ENCODE assay signal across 24 mouse cellular contexts in the genomic region with DNA sequence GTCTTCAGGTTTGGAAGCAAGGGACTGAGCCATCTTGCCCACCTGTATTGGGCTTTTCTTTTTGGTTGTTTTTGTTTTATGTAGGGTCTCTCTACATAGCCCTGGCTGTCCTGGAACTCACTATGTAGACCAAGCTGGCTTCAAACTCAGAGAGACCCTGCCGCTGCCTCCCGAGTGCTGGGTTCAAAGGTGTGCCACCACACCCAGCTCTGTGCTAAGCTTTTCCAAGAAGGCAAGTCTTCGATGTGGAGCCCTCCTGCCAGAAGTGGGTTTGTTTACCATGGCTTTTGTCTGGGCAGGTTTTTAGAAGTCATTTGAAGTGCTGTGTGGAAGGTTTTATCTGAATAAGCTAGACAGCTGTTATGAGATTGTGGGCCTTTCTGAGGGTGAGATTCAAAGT. TPM values are rescaled to one million over a fixed set of nuclear protein-coding genes. Genes with fewer than 3 reads are reported as not detected.
"Had no signal": no experiment of that assay in that cellular context is flagged by ENCODE, and none has a peak within 500 bp of the region (broad histone marks: within the 10 kb centered on the region; RNA-seq: fewer than 3 reads in every experiment).

No protein-coding gene starts in this region.

- H3K4me1 ChIP-seq: limb, embryonic 10.5 days had no signal

- H3K27me3 ChIP-seq: limb, embryonic 13.5 days; liver, embryonic 12.5 days; liver, embryonic 15.5 days; lung, embryonic 15.5 days; midbrain, embryonic 12.5 days; midbrain, embryonic 15.5 days; neural tube, embryonic 12.5 days; neural tube, embryonic 15.5 days had no signal

- H3K27ac ChIP-seq: limb, embryonic 10.5 days; limb, embryonic 13.5 days; liver, embryonic 12.5 days; liver, embryonic 15.5 days; lung, embryonic 15.5 days; macrophage; midbrain, embryonic 12.5 days; midbrain, embryonic 15.5 days; neural tube, embryonic 12.5 days; neural tube, embryonic 15.5 days had no signal

- H3K4me2 ChIP-seq: limb, embryonic 13.5 days; liver, embryonic 12.5 days; liver, embryonic 15.5 days; lung, embryonic 15.5 days; midbrain, embryonic 12.5 days; midbrain, embryonic 15.5 days; neural tube, embryonic 12.5 days; neural tube, embryonic 15.5 days had no signal

- H3K9ac ChIP-seq: limb, embryonic 13.5 days; liver, embryonic 12.5 days; liver, embryonic 15.5 days; lung, embryonic 15.5 days; midbrain, embryonic 12.5 days; midbrain, embryonic 15.5 days; neural tube, embryonic 12.5 days; neural tube, embryonic 15.5 days had no signal

- H3K9me3 ChIP-seq: limb, embryonic 10.5 days; limb, embryonic 13.5 days; lung, embryonic 15.5 days; midbrain, embryonic 12.5 days; midbrain, embryonic 15.5 days; neural tube, embryonic 12.5 days; neural tube, embryonic 15.5 days had no signal

- ATAC-seq: liver, embryonic 12.5 days; midbrain, embryonic 15.5 days had no signal

- DNase-seq: kidney, adult 11 months; kidney, adult 8-10 months; kidney, postnatal 14 days; kidney, postnatal 4 days; liver; lung, adult 18-20 months; lung, postnatal 14 days; right cerebral cortex, adult 18-20 months; right cerebral cortex, postnatal 14 days; right cerebral cortex, postnatal 4 days; spleen, adult 18-20 months; thymus, adult 18-20 months; thymus, postnatal 36 days had no signal

- H3K4me3 ChIP-seq: limb, embryonic 10.5 days; limb, embryonic 13.5 days; liver, embryonic 12.5 days; liver, embryonic 15.5 days; lung, embryonic 15.5 days; midbrain, embryonic 12.5 days; midbrain, embryonic 15.5 days; neural tube, embryonic 12.5 days; neural tube, embryonic 15.5 days had no signal

RNA-seq across cellular contexts. Expression of a gene that starts 32.6 kb away (rescaled TPM):
- total RNA-seq: megakaryocyte, adult 5-6 weeks had no signal
